Comparison of ENCODE assay signal across 9 mouse cellular contexts in genomic region chr8:11457981-11458836, GRCm38 (mm10). TPM values are rescaled to one million over a fixed set of nuclear protein-coding genes. Genes with fewer than 3 reads are reported as not detected.
DNase-seq lines count a peak whose midpoint lies in the region; ATAC-seq and TF ChIP-seq lines count a peak whose summit lies in the region.
"Had no signal": no experiment of that assay in that cellular context is flagged by ENCODE, and none has a peak within 500 bp of the region (broad histone marks: within the 10 kb centered on the region; RNA-seq: fewer than 3 reads in every experiment).

No protein-coding gene starts in this region.

- peak overlapping the region; percentile 26; the same call in 1 of the 2 replicates for H3K4me2 ChIP-seq in intestine, embryonic 15.5 days (replicated peaks)
- peak overlapping the region; percentile 53 for H3K4me2 ChIP-seq in liver, postnatal 0 days (ENCODE audit: low read depth, low read length)
- H3K4me2 ChIP-seq: limb, embryonic 15.5 days had no signal

- DNase-seq in gastrocnemius, adult 2 months = peak; percentile 49
- DNase-seq in gastrocnemius, postnatal 4 days (ENCODE audit: low spot score in 2 of 2) = no peak
- DNase-seq in adipocyte (ENCODE audit: low spot score) = peak; percentile 73
- DNase-seq in liver, postnatal 0 days = peak; percentile 53
- DNase-seq in frontal cortex, postnatal 25 days (ENCODE audit: low spot score in 2 of 2) = no peak
- no peak for DNase-seq in right cerebral cortex, adult 2 months (ENCODE audit: low spot score in 2 of 2)
- DNase-seq in layer of hippocampus, adult 9-11 months = no peak

- peak; percentile 80 for ATAC-seq in intestine, embryonic 15.5 days
- peak; percentile 88 for ATAC-seq in liver, postnatal 0 days

- 29% methylated on average over 12 of the region's 12 CpGs for WGBS in intestine, embryonic 15.5 days
- WGBS in liver, postnatal 0 days (ENCODE audit: insufficient replicate concordance) = 27% methylated on average over 11 of the region's 12 CpGs

- no peak overlapping the region for H3K4me3 ChIP-seq in gastrocnemius, adult 2 months
- no peak overlapping the region for H3K4me3 ChIP-seq in intestine, embryonic 15.5 days (replicated peaks)
- H3K4me3 ChIP-seq in liver, postnatal 0 days (ENCODE audit: low read depth, low read length) = no peak overlapping the region
- H3K4me3 ChIP-seq: limb, embryonic 15.5 days had no signal

- intact Hi-C loops in gastrocnemius, adult 2 months (cut with DNase I) = no loop called here

- TF ChIP-seq EP300 in liver, postnatal 0 days (IDR thresholded peaks at IDR 0.05; ENCODE audit: low read depth) = no peak

- peaks cover 20% of the 10 kb centered on the region for H3K4me1 ChIP-seq in intestine, embryonic 15.5 days (replicated peaks)
- H3K4me1 ChIP-seq in liver, postnatal 0 days (ENCODE audit: insufficient read depth) = peaks cover 37% of the 10 kb centered on the region

- H3K9me3 ChIP-seq in intestine, embryonic 15.5 days = no peaks in the 10 kb centered on the region
- no peaks in the 10 kb centered on the region for H3K9me3 ChIP-seq in liver, postnatal 0 days (ENCODE audit: low read length)
- H3K9me3 ChIP-seq: limb, embryonic 15.5 days had no signal

- no peak overlapping the region for H3K9ac ChIP-seq in intestine, embryonic 15.5 days
- peak overlapping the region; percentile 41 for H3K9ac ChIP-seq in liver, postnatal 0 days (replicated peaks)
- H3K9ac ChIP-seq: limb, embryonic 15.5 days had no signal

- TF ChIP-seq CTCF in gastrocnemius, adult 2 months (IDR thresholded peaks at IDR 0.05) = no peak
- TF ChIP-seq CTCF in liver, postnatal 0 days (IDR thresholded peaks at IDR 0.05; ENCODE audit: low read depth) = no peak

- H3K27ac ChIP-seq in gastrocnemius, adult 2 months = peak overlapping the region; percentile 73
- H3K27ac ChIP-seq in intestine, embryonic 15.5 days = peak overlapping the region; percentile 76
- H3K27ac ChIP-seq in liver, postnatal 0 days (ENCODE audit: low read depth) = peak overlapping the region; percentile 90
- H3K27ac ChIP-seq: limb, embryonic 15.5 days had no signal

- no peaks in the 10 kb centered on the region for H3K36me3 ChIP-seq in intestine, embryonic 15.5 days
- 0 out of 2 replicates have a peak, but pooled peaks cover 3% of the 10 kb centered on the region for H3K36me3 ChIP-seq in liver, postnatal 0 days (replicated peaks; ENCODE audit: insufficient read depth, low read length)
- H3K36me3 ChIP-seq: limb, embryonic 15.5 days had no signal

- no peaks in the 10 kb centered on the region for H3K27me3 ChIP-seq in intestine, embryonic 15.5 days (replicated peaks)
- H3K27me3 ChIP-seq in liver, postnatal 0 days (ENCODE audit: insufficient read depth, low read length) = no peaks in the 10 kb centered on the region
- H3K27me3 ChIP-seq: limb, embryonic 15.5 days had no signal

RNA-seq across cellular contexts. Expression of gene Rab20, which starts 20.3 kb away (rescaled TPM):
- total RNA-seq in gastrocnemius, adult 2 months (2021) = 1 to 10 TPM; 1.3 to 2.5 TPM
- total RNA-seq in gastrocnemius, postnatal 4 days (2021) = under 1 TPM; 0.70 to 0.91 TPM
- polyA plus RNA-seq in intestine, embryonic 15.5 days (2015; fragmentation: Nextera tagmentation; extraction: Ambion mirVana) = 14.8 and 16.5 TPM in 2 replicates
- 10.7 and 11.1 TPM in 2 replicates for polyA plus RNA-seq in liver, postnatal 0 days (2015; fragmentation: Nextera tagmentation; extraction: Ambion mirVana)

RNA-seq across cellular contexts. Expression of gene Naxd, which starts 39.1 kb away (rescaled TPM):
- 10 to 100 TPM; 28.1 to 31.2 TPM for total RNA-seq in gastrocnemius, adult 2 months (2021)
- 10 to 100 TPM; 32.2 to 36.5 TPM for total RNA-seq in gastrocnemius, postnatal 4 days (2021)
- 94.4 and 101 TPM in 2 replicates for polyA plus RNA-seq in intestine, embryonic 15.5 days (2015; fragmentation: Nextera tagmentation; extraction: Ambion mirVana)
- 46.7 and 47.1 TPM in 2 replicates for polyA plus RNA-seq in liver, postnatal 0 days (2015; fragmentation: Nextera tagmentation; extraction: Ambion mirVana)

Comparison
In these comparisons a context has a peak if more than half of its experiments do, and no peak if none do; other contexts are left out.
1. DNase-seq: peak in gastrocnemius, adult 2 months (single experiment), adipocyte (single experiment) and liver, postnatal 0 days (single experiment); none in gastrocnemius, postnatal 4 days (0 of 2), frontal cortex, postnatal 25 days (0 of 2), right cerebral cortex, adult 2 months (0 of 2) and layer of hippocampus, adult 9-11 months (single experiment).
2. Peak in every context shown above with its lines, with median percentiles within 50 percentile points of each other: H3K27ac ChIP-seq.